Mouse (Mus musculus): ENCODE measurements around the gene Cckar. TPM values are rescaled to one million over a fixed set of nuclear protein-coding genes. Genes with fewer than 3 reads are reported as not detected.

Cckar gene
- total RNA-seq (2014; fragmentation: Nextera tagmentation) (not detected in 2 replicates), total RNA-seq (2017) (0.11 TPM in 1 of 2 replicates, not detected in the other), polyA plus RNA-seq (2012) (not detected in 2 replicates)

GRCm38 (mm10) chr5:53707235-53708177 lies at the start of gene Cckar:
TSS of gene Cckar (minus strand) at chr5:53707705.
- no peaks in the 10 kb centered on the region for H3K4me1 ChIP-seq (ENCODE audit: insufficient read depth, low read depth, low read length)
- no peak for ATAC-seq (ENCODE audit: extremely low read depth, insufficient number of reproducible peaks, low FRiP score, poor library complexity, severe bottlenecking)
- no peak for DNase-seq (ENCODE audit: low spot score)
- no peak within 1 kb of the TSS for H3K4me3 ChIP-seq (ENCODE audit: low read depth, low read length)
- peaks cover 6% of the 10 kb centered on the region; the same call in 1 of the 2 replicates for H3K27me3 ChIP-seq (ENCODE audit: insufficient read depth, low read length)
- H3K36me3 ChIP-seq (replicated peaks) = no peaks in the 10 kb centered on the region
- no peak for TF ChIP-seq TAL1 (conservative IDR thresholded peaks at IDR 0.05; ENCODE audit: low read depth, low read length)
- TF ChIP-seq POLR2AphosphoS5 (IDR thresholded peaks at IDR 0.05; ENCODE audit: insufficient replicate concordance, low read depth, low read length) = no peak
- TF ChIP-seq GATA2 (IDR thresholded peaks at IDR 0.05; ENCODE audit: borderline replicate concordance, low read depth, low read length) = no peak
- TF ChIP-seq GATA1 (IDR thresholded peaks at IDR 0.05; ENCODE audit: borderline replicate concordance, low read length) = no peak
- TF ChIP-seq CTCF (IDR thresholded peaks at IDR 0.05; ENCODE audit: low read depth, low read length) = no peak
- no peaks in the 10 kb centered on the region for H3K9me3 ChIP-seq (replicated peaks)

- Histone ChIP-seq H3K27me3 (ENCODE audit: insufficient read depth, low read length) (no peaks in the 10 kb centered on the region), H3K36me3 (replicated peaks) (no peaks in the 10 kb centered on the region), H3K4me3 (ENCODE audit: low read depth, low read length) (no peak overlapping the region), H3K4me1 (ENCODE audit: insufficient read depth, low read depth, low read length) (no peaks in the 10 kb centered on the region), H3K9me3 (replicated peaks) (no peaks in the 10 kb centered on the region)
- ATAC-seq (ENCODE audit: extremely low read depth, insufficient number of reproducible peaks, low FRiP score, poor library complexity, severe bottlenecking) (no peak), DNase-seq (ENCODE audit: low spot score) (no peak)
- TF ChIP-seq GATA1 (IDR thresholded peaks at IDR 0.05; ENCODE audit: borderline replicate concordance, low read length) = no peak
- TF ChIP-seq CTCF (IDR thresholded peaks at IDR 0.05; ENCODE audit: low read depth, low read length) = no peak
- TF ChIP-seq TAL1 (conservative IDR thresholded peaks at IDR 0.05; ENCODE audit: low read depth, low read length) = no peak
- TF ChIP-seq GATA2 (IDR thresholded peaks at IDR 0.05; ENCODE audit: borderline replicate concordance, low read depth, low read length) = no peak
- TF ChIP-seq POLR2AphosphoS5 (IDR thresholded peaks at IDR 0.05; ENCODE audit: insufficient replicate concordance, low read depth, low read length) = no peak
Measured at GRCm38 (mm10) chr5:53744061-53744460, 36.6 kb upstream of the Cckar start.

- Histone ChIP-seq H3K4me1 (ENCODE audit: insufficient read depth, low read depth, low read length) (no peaks in the 10 kb centered on the region), H3K27me3 (ENCODE audit: insufficient read depth, low read length) (no peaks in the 10 kb centered on the region; the same call in 1 of the 2 replicates), H3K4me3 (ENCODE audit: low read depth, low read length) (no peak overlapping the region), H3K9me3 (replicated peaks) (no peaks in the 10 kb centered on the region), H3K36me3 (replicated peaks) (no peaks in the 10 kb centered on the region)
- ATAC-seq (ENCODE audit: extremely low read depth, insufficient number of reproducible peaks, low FRiP score, poor library complexity, severe bottlenecking) (no peak), DNase-seq (ENCODE audit: low spot score) (no peak)
- no peak for TF ChIP-seq TAL1 (conservative IDR thresholded peaks at IDR 0.05; ENCODE audit: low read depth, low read length)
- no peak for TF ChIP-seq GATA2 (IDR thresholded peaks at IDR 0.05; ENCODE audit: borderline replicate concordance, low read depth, low read length)
- TF ChIP-seq GATA1 (IDR thresholded peaks at IDR 0.05; ENCODE audit: borderline replicate concordance, low read length) = no peak
Measured at GRCm38 (mm10) chr5:53732933-53733332, 25.4 kb upstream of the Cckar start.

GRCm38 (mm10) chr5:53727606-53728005 lies 20.1 kb upstream of the Cckar start:
- Histone ChIP-seq H3K36me3 (replicated peaks) (no peaks in the 10 kb centered on the region), H3K27me3 (ENCODE audit: insufficient read depth, low read length) (no peaks in the 10 kb centered on the region), H3K4me3 (ENCODE audit: low read depth, low read length) (no peak overlapping the region), H3K9me3 (replicated peaks) (no peaks in the 10 kb centered on the region), H3K4me1 (ENCODE audit: insufficient read depth, low read depth, low read length) (no peaks in the 10 kb centered on the region)
- ATAC-seq (ENCODE audit: extremely low read depth, insufficient number of reproducible peaks, low FRiP score, poor library complexity, severe bottlenecking) (no peak), DNase-seq (ENCODE audit: low spot score) (no peak)
- TF ChIP-seq CTCF (IDR thresholded peaks at IDR 0.05; ENCODE audit: low read depth, low read length) (no peak), POLR2AphosphoS5 (IDR thresholded peaks at IDR 0.05; ENCODE audit: insufficient replicate concordance, low read depth, low read length) (no peak), GATA2 (IDR thresholded peaks at IDR 0.05; ENCODE audit: borderline replicate concordance, low read depth, low read length) (no peak), GATA1 (IDR thresholded peaks at IDR 0.05; ENCODE audit: borderline replicate concordance, low read length) (no peak), TAL1 (conservative IDR thresholded peaks at IDR 0.05; ENCODE audit: low read depth, low read length) (no peak)

GRCm38 (mm10) chr5:53726011-53726410 lies 18.5 kb upstream of the Cckar start:
- H3K9me3 ChIP-seq (replicated peaks) = no peaks in the 10 kb centered on the region
- H3K4me3 ChIP-seq (ENCODE audit: low read depth, low read length) = no peak overlapping the region
- H3K4me1 ChIP-seq (ENCODE audit: insufficient read depth, low read depth, low read length) = no peaks in the 10 kb centered on the region
- H3K27me3 ChIP-seq (ENCODE audit: insufficient read depth, low read length) = no peaks in the 10 kb centered on the region
- ATAC-seq (ENCODE audit: extremely low read depth, insufficient number of reproducible peaks, low FRiP score, poor library complexity, severe bottlenecking) (no peak), DNase-seq (ENCODE audit: low spot score) (no peak)
- H3K36me3 ChIP-seq (replicated peaks) = no peaks in the 10 kb centered on the region
- TF ChIP-seq GATA1 (IDR thresholded peaks at IDR 0.05; ENCODE audit: borderline replicate concordance, low read length) = no peak
- TF ChIP-seq CTCF (IDR thresholded peaks at IDR 0.05; ENCODE audit: low read depth, low read length) = no peak
- TF ChIP-seq POLR2AphosphoS5 (IDR thresholded peaks at IDR 0.05; ENCODE audit: insufficient replicate concordance, low read depth, low read length) = no peak
- TF ChIP-seq TAL1 (conservative IDR thresholded peaks at IDR 0.05; ENCODE audit: low read depth, low read length) = no peak
- no peak for TF ChIP-seq GATA2 (IDR thresholded peaks at IDR 0.05; ENCODE audit: borderline replicate concordance, low read depth, low read length)

- no peak overlapping the region for H3K4me3 ChIP-seq (ENCODE audit: low read depth, low read length)
- no peak for TF ChIP-seq GATA1 (IDR thresholded peaks at IDR 0.05; ENCODE audit: borderline replicate concordance, low read length)
- TF ChIP-seq CTCF (IDR thresholded peaks at IDR 0.05; ENCODE audit: low read depth, low read length) = no peak
- TF ChIP-seq POLR2AphosphoS5 (IDR thresholded peaks at IDR 0.05; ENCODE audit: insufficient replicate concordance, low read depth, low read length) = no peak
- TF ChIP-seq GATA2 (IDR thresholded peaks at IDR 0.05; ENCODE audit: borderline replicate concordance, low read depth, low read length) = no peak
- no peak for TF ChIP-seq TAL1 (conservative IDR thresholded peaks at IDR 0.05; ENCODE audit: low read depth, low read length)
Measured at GRCm38 (mm10) chr5:53716462-53716861, 9.0 kb upstream of the Cckar start.

More at GRCm38 (mm10) chr5:53716462-53716861, 9.0 kb upstream of the Cckar start:
- Histone ChIP-seq H3K9me3 (replicated peaks) (no peaks in the 10 kb centered on the region), H3K27me3 (ENCODE audit: insufficient read depth, low read length) (no peaks in the 10 kb centered on the region), H3K4me1 (ENCODE audit: insufficient read depth, low read depth, low read length) (no peaks in the 10 kb centered on the region), H3K36me3 (replicated peaks) (no peaks in the 10 kb centered on the region)
- ATAC-seq (ENCODE audit: extremely low read depth, insufficient number of reproducible peaks, low FRiP score, poor library complexity, severe bottlenecking) = no peak
- DNase-seq (ENCODE audit: low spot score) = no peak

All from G1E (cell line).